Mouse (Mus musculus) right cerebral cortex, postnatal 25 days (tissue): Measurements from ENCODE around the gene D130043K22Rik.
"Not testable (repeated sequence)": the region's sequence is repeated elsewhere in the genome, so short reads cannot be mapped to it uniquely, and the experiment has no call there.

Experiments used
- DNase-seq: peaks from one replicate; pipeline ENCODE4 v3.0.0; 2022

The D130043K22Rik gene

DNA sequence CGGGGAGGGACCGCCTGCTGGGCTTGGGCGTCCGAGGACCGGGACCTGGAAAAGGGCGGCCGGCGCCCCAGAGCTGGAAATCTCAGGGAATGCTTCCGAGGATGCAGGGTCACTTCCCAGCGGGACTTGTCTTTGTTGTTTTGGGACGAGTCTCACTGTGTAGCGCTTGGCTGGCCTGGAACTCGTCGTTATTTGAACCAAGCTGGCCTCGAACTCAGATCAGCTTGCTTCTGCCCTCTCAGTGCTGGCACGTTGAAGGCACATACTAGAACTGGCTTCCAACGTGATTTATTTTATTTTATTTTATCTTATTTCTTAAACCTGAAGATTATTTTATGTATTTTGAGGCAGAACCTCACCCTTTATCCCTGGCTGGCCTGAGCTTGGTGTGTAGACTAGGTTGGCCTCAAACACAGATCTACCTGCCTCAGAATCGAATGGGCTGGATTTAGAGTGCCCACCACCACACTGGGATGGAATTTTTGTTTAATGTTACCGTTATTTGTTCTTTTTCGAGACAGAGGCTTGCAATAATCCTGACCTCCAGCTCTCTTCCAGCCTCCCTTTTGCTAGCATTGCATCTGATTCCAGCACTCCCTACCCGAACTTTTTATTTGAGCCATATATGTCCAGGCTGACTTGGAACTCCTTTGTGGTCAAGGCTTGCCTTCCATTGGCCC is 12.7 kb upstream of the D130043K22Rik start:
- DNase-seq: no peak

DNA sequence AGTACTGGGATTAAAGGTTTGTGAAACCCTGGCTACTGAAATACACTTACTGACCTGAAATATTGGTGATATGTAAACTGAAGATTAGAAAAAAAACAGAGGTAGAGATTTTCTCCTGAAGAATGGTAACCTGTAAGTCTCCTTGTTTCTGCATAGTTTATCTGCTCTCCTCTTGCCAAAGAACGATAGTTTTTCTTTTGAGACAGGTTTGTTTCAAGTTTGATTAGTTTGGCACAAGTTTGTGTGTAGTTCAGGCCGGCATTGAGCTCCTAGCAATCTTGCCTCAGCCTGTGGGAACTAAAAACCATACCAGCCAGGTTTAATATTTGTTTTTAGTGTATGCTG is 12.2 kb upstream of the D130043K22Rik start:
- DNase-seq: no peak

DNA sequence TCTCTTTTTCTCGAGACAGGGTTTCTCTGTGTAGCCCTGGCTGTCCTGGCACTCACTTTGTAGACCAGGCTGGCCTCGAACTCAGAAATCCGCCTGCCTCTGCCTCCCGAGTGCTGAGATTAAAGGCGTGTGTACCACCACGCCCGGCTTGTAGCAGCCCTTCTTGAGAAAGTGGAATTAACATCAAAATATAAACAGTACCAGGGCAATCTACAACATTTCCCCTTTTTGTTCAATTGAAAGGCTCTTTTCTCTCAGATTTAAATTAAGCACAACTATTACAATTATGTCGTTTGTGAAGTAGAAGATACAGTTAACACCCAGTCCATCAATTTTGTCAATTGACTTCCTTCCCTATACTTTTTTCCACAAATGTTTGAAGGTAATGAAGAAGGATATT is 7.2 kb upstream of the D130043K22Rik start:
- DNase-seq: not testable (repeated sequence)

DNA sequence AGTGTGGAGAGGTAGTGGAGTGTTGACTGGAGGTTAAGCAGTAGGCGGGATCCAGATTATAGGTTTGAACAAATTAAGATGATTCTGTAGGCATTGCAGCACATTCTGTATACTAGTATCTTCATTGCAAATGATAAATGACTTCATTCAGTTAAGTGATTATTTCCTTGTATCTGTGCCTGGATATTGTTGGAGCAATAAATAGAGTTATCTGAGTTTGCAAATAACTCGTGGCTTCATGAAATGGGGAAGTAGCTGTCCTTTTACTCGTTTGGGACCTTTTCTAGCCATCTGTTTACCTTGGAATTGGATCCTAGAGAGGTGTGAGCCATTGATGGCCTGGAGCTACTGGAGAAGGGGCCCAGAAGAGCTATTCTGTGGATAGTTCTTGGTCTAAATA is 5.1 kb upstream of the D130043K22Rik start:
- DNase-seq: no peak

DNA sequence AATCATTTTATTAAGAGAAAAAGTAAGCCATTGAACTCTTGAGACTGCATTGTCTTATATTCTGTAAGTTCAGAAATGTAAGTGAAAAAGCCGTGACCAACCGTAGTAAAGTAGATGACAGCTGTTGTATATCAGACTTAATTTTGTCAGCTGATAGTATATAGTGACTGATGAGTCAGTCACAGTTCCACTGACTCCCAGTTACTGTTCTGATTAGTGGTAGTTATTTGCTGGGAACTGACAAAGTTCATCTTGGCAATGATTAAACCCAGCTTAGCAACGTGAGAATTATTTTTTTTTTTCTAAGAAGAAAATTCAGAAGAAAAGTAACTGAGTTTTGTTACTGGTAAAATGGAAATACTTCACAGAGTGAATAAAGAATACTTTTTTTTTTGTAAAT is 3.2 kb upstream of the D130043K22Rik start:
- no peak for DNase-seq

DNA sequence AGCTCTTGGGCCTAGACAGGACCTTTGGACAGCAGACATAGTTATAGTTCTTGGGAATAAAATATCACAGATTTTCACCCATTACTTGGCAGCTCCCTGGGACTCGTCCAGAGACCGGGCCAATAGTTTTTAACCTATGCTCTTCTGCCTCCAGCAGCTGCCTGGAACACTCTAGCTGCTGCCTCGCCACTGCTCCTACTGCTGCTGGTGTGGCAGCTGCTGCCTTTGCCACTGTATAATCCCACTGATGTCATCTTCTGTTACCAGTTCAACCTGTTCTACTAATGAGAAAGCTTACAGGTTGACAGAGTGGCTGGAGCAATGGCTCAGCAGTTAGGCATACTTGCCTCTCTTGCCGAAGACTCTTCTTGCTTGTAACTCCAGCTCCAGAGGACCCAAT is 4.4 kb downstream of the D130043K22Rik start:
- no peak for DNase-seq

DNA sequence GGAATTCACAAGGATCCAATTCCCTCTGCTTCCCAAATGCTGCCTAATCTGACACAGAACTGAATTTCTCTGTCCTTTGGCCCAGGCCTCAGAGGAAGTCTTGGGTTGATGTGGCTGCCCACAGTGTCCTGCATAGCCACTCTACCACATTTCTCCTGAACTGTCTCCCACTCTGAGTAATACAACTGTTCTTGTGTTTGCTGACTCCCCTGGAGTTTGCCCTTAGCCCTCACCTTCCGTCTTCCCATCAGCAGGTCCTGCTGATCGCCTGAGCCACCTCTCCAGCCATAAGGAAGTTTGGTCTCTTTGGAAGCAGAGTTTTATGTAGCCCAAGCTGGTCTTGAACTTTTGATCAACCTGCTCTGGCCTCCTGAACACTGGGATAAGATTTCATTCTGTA is 7.1 kb downstream of the D130043K22Rik start:
- DNase-seq: no peak

DNA sequence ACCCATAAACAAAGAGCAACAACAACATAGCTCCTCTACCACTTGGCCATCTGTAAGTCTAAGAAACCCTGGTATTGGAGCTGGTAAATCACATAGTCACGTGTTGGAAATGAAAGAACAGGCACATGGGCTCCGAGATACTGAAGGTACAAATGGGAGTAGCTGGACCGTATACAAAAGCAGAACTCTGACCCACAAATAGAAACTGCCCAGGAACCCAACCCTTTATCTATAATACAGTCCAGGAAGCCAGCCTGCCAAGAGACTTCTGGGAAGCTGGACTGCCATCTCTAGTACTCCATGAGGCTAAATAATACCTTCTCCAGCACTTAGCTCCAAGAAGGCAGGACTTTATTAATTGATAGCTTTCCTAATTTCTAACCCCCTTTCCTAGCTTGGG is 7.6 kb downstream of the D130043K22Rik start:
- no peak for DNase-seq

DNA sequence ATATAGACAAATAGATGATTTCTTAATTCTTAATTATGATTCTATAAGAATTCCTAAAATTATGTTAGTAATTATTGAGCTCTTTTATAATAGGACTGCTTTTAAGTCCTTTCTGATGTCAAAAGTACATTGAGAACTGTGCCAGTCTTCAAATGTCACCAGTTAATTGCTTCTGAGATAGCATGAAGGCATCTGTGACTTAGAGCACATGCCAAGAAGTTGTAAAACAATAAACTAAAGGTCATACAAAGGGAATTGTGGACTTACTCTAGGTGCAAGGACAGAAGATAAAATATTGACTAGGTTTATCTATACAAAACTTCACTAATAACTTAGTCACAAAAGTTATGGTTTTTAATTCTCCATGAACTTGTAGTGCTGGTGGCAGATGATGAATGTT is 14.2 kb downstream of the D130043K22Rik start:
- DNase-seq: no peak

DNA sequence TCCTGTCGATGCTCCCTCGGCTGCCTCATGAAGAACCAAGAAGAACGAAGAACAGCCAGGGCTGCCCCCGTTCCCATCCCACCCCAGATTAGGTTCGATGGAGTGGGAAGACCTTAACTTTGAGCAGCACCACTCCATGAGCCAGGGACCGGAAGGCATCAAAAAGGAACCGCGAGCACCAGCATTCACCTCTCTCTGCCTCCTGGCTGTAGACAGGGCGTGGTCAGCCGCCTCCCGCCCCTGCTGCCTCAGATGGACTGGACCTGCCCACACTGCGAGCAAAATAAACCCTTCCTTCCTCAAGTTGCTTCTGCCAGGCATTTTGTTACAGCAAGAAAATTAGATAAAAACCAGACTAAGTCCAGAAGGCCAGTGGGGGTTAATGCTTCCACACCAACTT is 16.1 kb downstream of the D130043K22Rik start:
- no peak for DNase-seq

DNA sequence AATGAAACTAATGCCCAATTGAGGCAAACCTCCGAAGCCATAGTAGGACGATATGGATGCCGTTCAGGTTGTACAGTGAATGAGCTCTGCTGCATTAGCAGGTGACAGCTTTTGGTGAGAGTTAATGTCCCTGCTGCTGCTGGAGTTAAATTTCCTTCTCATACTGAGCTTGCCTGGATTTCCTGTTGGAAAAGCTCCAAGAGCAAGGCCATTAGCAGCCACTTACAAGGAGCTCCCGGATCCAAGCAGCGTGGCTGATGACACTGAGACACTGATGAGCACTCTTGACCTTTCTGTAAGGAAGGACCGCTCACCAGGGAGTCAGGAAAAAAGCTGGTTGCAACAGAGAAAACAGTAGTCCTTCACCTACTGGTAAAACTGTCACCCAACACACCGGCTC is 17.1 kb downstream of the D130043K22Rik start:
- no peak for DNase-seq

DNA sequence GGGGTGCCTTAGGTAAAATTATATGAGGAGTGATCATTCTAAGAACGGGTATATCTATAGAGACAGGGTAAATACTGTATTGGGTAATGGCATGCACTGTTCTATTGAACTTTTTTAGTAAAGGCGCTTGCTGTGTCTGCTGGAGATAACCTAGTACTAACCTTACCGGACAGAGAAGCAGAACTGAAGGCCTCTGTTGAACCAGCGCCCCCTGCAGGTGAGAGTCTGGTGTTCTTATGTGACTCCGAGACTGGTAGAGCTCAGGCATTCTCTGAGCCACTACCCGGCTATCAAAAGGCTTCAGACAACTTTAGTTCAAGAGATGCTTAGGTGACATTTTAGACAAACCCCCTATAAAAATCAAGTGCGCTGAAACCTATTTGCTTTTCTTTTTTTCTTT is 17.6 kb downstream of the D130043K22Rik start:
- no peak for DNase-seq

DNA sequence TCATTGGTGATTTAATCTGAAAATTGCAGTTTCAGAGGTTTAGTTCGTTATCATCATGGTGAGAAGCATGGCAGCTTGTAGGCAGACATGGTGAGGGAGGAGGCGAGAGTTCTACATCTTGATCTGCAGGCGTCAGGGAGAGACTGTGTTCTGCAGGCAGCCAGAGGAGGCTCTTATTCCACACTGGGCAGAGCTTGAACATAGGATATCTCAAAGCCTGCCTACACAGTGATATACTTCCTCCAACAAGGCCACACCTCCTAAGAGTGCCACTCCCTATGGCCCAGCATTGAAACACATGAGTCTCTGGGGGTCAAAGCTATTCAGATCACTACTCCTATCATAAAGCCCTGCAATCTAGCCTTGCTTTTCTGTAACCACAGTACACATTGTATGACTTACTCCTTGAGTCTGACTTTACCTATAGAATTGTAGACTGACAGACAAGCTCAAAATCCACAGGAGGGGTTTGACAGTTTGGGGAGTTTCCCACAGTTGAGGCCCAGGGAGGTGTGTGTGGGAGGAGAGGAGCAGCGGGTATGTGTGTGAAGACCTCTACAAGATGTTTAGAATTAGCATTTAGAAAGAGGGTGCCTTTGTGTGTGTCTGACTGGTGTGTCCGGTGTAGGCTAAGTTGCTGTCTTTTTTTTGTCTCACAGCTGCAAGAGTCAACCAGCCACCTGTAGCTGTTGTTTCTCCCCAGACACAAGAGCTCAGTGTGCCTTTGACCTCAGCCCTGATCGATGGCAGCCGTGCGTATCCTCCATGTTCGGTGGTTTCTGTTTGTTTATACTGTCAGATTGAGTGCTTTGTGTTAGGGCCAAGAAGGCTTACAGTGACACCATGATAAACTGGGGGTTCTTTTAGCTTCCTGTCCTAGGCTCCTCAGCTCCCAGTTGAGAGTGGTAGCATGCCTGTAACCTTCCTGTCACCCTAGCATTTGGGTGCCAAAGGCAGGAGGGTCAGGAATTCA is 21.8 kb downstream of the D130043K22Rik start:
- no peak for DNase-seq

DNA sequence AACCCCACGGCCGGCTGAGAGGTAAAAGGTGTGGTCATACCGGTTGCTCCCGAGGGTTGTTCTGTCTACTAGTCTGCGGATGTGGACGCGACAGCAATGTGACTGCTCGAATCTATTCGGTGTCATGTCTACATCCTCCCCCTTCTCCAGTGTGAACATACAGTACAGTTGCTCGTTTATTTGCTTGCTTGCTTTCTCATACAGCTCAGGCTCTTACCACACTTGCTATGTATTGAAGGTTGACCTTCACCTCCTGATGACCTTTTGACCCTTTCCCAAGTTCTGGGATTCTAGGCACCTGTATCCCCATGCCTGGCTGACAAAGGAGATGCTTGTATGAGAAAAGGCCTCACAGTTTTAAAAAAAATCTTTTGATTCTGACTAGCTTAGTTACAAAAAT is 22.9 kb downstream of the D130043K22Rik start:
- no peak for DNase-seq

DNA sequence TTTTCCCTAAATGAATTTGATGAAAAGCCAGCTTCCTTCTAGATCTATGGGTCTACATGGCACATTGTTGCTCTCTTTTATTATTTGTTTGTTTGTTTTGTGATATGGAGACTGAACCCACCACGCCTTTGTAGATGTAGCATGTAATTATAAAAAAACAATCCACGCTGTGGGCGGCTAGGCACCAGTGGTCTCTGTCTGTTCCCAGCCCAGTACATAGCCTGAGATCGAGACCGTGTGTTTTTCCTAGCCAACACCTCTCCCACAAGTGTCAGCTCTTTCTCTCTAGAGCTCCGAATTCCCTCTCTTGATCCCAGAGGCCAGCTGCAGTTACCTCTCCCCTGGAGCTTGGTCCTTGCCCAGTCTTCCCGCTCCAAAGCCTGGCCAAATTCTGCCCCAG is 23.3 kb downstream of the D130043K22Rik start:
- DNase-seq: no peak

DNA sequence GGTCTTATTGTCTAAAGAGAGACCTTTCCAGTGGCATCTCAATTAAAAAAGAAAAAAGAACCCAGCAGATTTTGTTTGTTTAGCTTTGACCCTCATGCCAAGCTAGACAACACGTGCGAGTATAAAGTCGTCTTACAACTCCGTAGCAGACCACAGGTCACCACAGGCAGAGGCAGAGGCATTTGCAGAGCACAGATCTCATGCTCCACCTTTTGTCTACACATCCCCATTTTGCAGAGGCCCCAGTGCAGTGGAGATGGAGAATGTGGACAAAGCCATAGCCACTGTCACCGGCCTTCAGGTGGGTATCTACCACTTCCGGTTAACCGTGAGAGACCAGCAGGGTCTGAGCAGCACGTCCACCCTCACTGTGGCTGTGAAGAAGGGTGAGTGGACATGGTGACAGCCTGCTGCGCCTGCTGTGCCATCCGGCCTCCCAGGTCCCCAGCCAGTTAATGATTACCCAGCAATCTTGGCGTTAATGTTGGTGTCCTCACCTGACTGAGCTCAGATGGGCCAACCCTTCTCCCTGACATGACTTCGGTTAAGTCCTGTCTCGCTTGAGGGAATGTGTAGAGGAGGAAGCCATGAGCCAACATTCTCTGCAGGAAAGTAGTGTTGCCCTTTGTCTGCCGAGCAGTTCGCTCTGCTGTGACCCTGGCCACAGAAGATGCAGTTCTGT is 34.6 kb downstream of the D130043K22Rik start:
- no peak for DNase-seq

DNA sequence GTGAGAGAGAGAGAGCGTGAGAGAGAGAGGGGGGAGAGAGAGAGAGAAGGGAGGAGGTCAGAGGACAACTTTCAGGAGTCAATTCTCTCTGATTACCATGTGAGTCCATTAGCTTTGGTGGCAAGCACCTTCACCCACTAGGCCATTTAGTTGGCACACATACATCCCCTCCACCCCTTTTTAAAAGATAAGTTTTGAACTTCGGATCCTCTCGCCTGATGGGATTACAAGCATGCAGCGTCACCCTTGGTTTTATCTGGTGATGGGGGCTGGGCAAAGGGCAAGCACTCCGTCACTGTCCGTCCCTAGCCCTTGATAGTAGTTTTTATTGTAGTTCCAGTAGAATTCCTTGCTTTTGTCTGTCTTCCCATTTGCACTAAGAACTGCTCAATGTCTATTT is 35.3 kb downstream of the D130043K22Rik start:
- no peak for DNase-seq

DNA sequence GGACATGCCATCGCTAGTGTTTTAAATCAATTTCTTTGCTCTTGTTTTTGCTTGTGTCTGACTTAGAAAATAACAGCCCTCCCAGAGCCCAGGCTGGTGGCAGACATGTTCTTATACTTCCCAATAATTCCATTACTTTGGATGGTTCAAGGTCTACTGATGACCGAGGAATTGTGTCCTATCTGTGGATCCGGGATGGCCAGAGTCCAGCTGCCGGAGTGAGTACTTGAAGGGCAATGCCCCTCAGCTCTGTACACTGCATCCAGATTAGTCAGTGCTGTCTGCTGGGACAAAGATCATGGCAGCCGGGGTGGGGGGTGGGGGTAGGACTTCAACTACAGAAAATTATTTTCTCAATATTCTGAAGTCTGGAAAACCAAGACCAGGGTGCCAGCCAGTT is 35.8 kb downstream of the D130043K22Rik start:
- no peak for DNase-seq

DNA sequence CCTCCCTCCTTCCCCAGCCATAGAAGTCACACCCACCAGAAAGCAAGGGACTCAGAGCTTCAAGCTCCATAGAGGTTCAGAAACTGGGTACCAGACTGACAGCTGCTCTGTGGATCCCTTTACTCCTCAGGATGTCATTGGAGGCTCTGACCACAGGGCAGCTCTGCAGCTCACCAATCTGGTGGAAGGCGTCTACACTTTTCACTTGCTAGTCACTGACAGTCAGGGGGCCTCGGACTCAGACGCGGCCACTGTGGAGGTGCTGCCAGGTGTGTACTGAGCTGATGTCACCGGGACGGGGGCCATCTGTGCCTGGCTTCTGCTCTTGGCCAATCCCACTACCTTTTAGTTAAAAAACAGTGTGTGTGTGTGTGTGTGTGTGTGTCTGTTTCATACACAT is 37.5 kb downstream of the D130043K22Rik start:
- DNase-seq: no peak

DNA sequence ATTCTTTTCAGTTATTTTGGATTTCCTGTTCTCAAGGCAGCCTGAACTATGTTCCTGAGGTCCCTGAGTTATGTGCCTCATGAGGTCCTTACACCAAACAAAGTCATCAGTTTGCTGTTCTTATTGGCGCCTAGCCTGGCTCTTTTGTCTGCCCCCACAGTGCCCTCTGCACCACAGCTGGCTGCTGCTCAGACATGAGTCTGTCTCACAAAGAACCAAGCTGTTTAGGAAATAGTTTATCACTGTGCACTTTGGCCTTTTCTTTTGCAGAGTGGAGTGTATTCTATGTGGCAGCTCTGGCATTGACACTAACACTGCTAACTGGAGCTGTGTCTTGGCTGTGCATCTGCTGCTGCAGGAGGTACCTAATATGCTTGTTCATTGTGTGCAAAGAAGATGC is 44.6 kb downstream of the D130043K22Rik start:
- no peak for DNase-seq

DNA sequence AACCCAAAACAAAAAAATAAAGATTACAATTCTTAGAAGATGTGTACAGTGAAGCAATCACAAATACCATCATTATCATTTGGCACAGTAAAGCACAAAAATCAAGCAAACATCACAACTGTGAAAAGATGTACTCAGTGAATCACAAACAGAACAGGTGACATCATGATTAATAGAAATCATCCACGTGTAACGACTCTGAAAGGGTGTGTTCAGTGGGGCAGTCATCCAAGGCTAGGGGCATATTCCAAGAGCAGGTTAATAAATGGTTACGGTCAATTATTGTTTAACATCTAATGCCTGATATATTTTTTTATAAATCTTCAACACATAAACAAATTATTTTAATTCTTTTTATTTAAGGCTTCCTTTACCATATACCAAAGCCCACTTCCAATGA is 47.6 kb downstream of the D130043K22Rik start:
- no peak for DNase-seq

DNA sequence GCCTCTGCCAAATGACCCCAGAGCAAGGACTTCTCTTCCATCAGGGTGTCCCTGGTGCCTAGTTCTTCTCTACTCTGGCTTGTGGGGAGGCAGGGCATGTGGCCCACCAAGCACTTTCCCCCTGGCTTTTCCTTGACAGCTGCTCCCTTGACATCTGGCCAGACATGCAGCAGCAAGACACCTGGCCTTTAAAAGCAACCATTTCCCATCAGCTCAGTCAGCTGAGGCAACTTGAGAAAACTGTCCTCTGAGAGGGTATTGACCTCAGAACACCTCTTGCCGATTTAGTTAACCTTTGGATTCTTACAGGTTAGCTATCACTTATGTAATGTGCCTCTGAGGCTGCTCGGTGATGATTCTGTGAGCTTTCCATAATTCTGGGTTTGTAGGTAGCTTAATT is 48.9 kb downstream of the D130043K22Rik start:
- DNase-seq: no peak

DNA sequence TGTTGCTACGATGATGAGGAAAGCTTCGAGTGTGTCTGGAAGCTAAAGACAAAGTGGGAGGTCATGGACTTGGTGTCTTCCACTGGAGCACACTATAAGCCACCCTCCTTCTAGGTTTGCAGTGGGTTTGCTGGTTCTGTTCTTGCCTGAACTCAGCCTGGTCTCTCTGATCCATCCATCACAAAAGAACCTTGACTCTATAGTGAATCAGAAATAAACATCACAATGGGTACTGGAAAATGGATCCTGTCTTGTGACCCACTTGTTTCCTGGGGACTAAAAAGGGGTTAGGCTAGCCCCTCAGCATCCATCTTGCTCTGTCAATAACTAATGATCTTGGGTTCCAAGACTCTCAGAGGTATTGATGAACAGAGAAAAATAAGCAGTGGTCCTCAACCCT is 57.0 kb downstream of the D130043K22Rik start:
- no peak for DNase-seq

DNA sequence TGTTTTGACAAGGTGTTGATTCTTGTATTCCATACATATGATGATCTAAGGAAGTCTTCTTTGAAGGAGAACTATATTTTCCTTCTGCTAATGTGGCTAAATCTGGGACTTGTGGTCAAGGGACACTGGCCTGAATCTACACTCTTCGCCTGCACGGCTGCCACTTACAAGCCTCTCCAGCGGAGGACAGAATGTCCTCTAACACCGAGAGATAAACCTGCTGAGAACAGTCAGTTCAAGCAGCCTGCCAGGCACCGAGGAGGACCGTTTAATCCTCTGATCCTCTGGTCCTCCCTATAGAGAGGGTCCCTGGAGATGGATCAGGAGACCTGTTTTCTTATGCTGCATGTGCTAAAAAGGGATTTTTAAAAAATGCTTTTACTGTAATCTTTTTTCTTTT is 58.5 kb downstream of the D130043K22Rik start:
- no peak for DNase-seq
